Mouse (Mus musculus) E14TG2a.4 (cell line): ENCODE measurements around the gene Hoxb7.

Experiments used
- CTCF ChIP-seq: conservative IDR thresholded peaks from 2 replicates; pipeline ENCODE4 v1.5.1; 2014; ENCODE audit warnings: low read length
- POU5F1 ChIP-seq: IDR thresholded peaks from 2 replicates; pipeline ENCODE4 v1.6.1; 2014; ENCODE audit warnings: low read length, borderline replicate concordance

DNA sequence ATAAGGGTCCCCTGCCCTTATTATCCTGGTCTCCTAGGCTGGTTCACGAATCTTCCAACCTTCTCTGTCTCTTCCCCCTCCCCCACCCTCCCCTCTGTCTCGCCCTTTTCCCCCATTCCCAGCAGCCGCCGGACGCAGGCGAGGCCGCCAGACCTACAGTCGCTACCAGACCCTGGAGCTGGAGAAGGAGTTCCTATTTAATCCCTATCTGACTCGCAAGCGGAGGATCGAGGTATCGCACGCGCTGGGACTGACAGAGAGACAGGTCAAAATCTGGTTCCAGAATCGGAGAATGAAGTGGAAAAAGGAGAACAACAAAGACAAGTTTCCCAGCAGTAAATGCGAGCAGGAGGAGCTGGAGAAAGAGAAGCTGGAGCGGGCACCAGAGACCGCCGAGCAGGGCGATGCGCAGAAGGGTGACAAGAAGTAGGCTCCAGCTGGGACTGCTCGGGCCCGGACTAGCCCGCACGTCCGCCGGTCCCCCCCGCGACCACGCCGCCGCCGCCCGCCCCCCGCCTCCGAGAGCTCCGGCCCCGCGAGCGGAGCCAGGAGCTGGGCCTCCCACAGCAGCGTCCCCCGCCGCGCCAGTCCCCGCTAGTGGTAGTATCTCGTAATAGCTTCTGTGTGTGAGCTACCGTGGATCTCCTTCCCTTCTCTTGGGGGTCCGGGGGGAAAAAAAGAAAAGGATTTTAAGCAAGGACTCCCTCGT lies 2.2 kb upstream of the Hoxb7 start:
- no peak for TF ChIP-seq CTCF
- TF ChIP-seq POU5F1, result no peak
